Comparison of ENCODE assay signal across 16 mouse cellular contexts in the genomic region with DNA sequence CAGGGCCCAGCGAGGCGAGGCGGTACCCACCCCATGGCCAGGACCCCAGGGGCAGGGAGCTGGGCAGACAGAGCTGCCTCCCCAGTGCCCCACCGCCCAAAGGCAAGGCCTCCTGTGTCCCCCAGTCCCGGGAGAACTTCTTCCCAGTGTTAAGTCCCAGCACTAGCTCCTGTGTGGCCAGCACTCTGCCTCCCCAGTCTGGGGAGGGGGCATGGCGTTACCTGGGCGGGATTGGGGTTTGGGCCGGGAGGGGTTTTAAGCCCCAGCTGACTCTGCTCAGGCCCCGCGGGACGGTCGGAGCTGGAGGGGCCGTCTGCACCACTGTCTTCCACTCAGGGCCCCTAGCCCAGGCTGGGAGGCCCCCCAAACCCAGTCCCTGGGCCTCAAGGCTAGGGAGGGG.
"Had no signal": no experiment of that assay in that cellular context is flagged by ENCODE, and none has a peak within 500 bp of the region (broad histone marks: within the 10 kb centered on the region; RNA-seq: fewer than 3 reads in every experiment).

No protein-coding gene starts in this region.

- H3K9me3 ChIP-seq: neural tube, embryonic 13.5 days had no signal

- H3K4me3 ChIP-seq: layer of hippocampus, adult 2 months; neural tube, embryonic 13.5 days had no signal

- ATAC-seq: liver, postnatal 0 days; midbrain, embryonic 16.5 days had no signal

- DNase-seq: kidney, adult 18-20 months; kidney, postnatal 10 days; kidney, postnatal 4 days; left cerebral cortex, postnatal 4 days; liver, postnatal 0 days; lung, postnatal 36 days; retina, postnatal 1 day; right cerebral cortex, postnatal 4 days; spleen, adult 18-20 months; thymus, adult 18-20 months; thymus, postnatal 14 days had no signal

- H3K9ac ChIP-seq: liver, postnatal 0 days; neural tube, embryonic 13.5 days had no signal

- H3K27me3 ChIP-seq: neural tube, embryonic 13.5 days had no signal

- H3K4me2 ChIP-seq: liver, embryonic 11.5 days; midbrain, embryonic 11.5 days; neural tube, embryonic 13.5 days had no signal

- H3K27ac ChIP-seq: layer of hippocampus, adult 2 months; neural tube, embryonic 13.5 days had no signal
